Mouse (Mus musculus) kidney, postnatal 14 days (tissue): ENCODE measurements around the gene Osbpl5.

Experiments used
- DNase-seq: peaks from one replicate; pipeline ENCODE4 v3.0.0; 2022; ENCODE audit warnings: mixed read lengths

The Osbpl5 gene

DNA sequence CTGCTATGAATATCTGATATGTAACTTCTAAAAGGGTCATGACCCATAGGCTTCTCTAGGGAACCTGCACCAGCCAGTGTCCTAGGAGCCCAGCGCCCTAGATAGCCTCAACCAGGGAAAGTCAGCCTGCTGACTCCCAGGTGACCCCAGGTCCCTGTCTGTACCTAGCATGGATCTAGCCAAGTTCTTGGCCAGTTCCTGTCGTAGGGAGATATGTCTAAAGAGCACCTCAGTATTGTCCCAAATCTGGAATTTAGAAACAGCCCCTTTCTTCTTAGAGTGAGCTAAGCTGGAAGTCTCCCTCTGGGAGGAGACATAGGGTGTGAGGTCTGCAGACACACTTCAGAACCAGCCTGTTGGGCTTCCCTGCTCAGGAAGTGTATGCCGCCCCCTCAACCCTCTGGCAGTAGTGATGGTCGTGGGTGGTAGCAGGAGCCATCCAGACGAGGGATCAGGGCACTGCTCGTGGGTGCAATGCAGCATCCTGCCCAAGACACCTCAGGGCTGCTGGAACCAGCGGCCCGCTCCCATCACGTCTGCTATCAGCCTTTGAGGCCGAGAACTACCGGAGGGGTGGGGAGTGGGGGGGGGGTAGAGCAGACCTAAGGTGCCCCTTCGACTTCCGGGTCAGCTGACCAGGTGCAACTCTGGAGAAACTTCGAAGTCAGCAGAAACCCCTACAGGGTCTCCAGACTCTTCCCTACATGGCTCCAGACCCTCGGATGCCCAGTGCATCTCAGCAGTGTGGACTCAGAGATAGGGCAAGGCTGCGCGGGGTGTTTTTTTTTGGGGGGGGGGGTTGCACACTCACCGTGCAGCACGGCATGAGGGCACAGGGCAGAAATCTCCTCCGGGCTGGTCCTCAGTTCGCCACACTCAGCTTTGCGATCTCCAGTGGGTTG is at the start of gene Osbpl5:
Osbpl5 (minus strand) TSS at position 861 of the 902 bp plus-strand sequence.
- no peak for DNase-seq

DNA sequence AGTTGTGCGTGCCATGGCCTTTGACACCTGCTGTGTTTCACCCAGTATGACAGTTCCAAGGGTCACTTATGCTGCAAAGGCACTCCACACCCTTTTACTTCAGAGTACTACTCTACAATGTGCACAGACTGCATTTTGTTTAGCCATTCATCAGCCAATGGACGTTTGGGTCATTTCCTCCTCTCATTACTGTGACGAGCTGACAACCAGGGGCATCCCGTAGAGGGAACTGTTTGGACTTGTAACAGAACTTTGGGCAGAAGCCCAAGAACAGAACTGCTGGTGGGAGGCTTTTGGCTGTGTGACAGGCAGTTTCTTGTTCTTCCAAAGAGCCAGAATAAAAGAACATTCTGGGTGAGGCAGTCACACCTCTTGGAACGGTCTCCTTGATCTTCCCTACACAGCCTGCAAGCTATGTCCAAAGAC is 48.4 kb upstream of the Osbpl5 start:
- DNase-seq, result peak; percentile 65

DNA sequence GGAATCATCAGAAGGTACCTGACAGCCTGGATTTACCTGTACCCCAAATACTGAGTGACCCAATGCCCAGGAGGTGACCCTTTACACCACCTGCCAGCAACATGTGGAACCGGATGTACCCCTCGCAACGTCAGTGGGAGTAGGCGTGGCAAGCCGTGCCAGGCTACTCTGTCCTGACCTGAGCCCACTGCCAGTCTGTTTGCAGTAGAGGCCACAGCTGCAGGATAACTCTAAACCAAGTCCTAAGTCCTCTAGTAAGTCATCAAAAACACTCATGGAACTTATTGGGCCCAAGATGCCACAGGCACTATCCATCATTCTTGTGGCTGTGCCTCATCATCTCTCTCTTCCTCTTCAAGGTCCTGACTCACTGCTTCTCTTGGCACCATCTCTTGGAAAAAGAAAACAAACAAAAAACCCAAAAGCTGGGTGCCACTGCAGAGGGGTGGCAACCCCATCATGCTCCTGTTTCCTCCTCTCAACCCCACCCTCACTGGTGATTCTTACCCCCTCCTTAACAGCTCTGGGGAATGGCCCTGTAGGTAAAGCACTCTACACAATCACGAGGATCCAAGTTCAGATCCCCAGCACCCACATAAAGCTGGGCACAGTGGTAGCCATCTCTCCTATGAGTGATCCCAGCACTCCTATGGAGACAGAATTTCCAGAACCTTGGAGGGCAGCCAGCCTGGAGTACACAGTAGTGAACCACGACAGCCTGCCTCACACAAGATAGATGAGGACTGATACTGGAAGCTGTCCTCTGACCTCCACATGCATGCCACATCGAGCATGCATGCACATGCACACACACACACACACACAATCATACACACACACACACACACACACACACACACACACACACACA is 44.6 kb upstream of the Osbpl5 start:
- DNase-seq, result no peak

DNA sequence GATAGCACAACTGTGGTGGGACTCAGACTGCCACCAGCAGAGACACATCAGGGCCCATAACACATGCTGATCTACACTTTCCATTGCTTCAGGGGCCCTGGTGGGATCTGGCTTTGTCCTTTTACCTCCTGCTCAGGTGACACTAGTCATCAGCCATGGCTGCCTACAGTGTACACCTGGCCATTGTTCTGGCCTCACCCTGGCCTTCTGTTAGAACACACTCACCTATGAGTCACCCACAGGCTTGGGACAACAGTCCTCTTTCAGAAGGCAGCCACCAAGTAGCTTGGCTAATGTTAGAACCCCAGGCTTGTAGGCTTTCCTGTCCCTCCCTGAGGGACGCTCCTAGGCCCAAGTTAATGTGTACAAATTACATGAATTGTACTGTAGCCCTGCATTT is 44.0 kb upstream of the Osbpl5 start:
- DNase-seq, result no peak

DNA sequence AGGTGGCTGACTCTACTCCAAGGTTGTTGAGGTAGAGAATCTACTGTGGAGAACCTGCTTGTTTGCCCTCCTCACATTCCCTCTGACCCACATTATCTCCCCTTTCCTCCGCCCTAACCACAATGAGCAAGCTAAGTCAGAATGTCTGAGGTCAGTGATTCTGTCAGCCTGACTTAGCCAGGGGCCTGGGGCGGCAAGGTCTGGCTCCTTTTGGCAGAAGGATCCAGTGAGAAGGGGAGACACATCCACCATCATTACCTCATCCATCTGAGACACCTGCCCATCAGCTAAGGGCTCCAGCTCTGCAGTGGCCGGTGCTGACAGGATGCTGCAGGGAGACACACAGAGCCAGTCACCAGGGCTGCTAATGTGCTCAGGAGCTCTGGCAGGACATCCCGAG is 42.0 kb upstream of the Osbpl5 start:
- DNase-seq, result no peak

DNA sequence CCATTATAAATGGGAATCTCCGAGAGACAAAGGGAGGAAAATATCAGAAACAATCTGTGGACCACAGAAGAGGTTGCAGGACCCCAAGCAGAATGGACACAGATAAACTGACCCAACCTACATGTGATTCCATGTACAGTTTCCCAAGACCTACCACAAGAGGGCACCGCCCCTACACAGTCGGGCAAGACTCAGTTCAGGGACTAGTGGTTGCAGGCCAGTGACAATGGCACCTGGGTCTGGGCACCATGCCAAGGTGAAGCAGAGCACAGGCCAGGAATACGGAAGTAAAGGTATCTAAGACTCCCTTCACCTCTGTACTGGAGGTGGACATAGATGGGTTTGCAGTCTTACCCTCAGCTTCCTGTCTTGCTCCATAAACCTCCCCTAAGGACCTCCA is 36.3 kb upstream of the Osbpl5 start:
- DNase-seq, result peak; percentile 79

DNA sequence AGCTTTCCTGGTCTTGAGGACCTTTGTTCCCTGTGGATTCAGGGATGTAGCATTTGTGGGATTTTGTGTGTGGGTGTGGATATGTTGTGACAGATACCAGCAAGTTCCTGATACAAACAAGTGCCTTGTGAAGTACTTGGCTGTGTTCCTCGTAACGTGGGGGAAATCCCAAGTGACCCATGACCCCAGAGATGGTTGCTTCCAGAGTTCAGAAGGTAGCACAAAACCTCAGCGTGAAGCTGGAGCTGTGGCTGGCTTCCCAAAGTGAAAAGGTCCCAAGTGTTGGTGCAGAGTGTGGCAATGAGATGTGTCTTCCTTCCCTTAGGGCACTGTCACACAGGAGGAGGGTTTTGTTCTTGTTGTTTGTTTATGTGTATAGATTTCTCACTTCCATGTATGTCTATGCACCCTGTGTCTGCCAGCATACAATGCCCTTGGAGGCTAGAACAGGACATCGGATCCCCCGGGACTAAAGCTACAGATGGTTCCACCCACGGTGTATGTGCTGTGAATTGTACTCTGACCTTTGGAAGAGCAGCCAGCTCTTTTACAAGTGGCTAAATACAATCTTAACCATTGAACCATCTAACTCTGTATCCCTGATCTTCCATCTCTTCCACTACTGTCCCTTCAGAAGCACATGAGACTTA is 35.7 kb upstream of the Osbpl5 start:
- peak; percentile 28 for DNase-seq

DNA sequence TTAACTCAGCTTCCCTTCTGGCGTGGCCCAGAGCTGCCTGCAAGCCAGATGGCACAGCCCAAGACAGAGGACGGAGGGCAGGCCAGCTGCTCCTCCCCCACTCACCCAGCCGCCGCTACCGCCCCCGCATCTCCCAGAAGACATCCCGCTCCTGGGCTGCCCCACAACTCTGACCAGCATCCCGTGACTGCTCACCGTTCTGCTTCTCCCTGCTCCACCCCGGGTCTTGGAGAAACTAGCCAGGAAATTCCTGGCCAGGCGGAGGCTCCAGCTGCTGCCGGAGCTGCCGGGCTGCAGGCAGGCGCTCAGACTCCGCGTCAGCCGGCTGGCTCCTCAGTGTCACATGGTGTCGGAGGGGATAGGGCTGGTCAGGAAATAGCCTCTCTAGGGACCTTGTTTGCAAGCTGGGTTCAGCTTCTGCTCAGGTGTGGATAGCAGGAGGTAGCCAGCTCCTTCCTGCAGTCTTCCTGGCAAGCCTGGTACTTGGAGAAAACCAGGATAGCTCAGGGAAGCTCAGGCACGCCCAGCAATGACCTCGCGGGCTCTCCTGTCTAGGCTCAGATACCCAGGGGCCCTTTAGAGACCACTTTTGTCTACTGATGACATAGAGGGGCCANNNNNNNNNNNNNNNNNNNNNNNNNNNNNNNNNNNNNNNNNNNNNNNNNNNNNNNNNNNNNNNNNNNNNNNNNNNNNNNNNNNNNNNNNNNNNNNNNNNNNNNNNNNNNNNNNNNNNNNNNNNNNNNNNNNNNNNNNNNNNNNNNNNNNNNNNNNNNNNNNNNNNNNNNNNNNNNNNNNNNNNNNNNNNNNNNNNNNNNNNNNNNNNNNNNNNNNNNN is 27.4 kb upstream of the Osbpl5 start, which contains the start of gene Mrgpre:
Mrgpre (minus strand) TSS at position 505 of the 834 bp plus-strand sequence.
- DNase-seq, result peak; percentile 90

DNA sequence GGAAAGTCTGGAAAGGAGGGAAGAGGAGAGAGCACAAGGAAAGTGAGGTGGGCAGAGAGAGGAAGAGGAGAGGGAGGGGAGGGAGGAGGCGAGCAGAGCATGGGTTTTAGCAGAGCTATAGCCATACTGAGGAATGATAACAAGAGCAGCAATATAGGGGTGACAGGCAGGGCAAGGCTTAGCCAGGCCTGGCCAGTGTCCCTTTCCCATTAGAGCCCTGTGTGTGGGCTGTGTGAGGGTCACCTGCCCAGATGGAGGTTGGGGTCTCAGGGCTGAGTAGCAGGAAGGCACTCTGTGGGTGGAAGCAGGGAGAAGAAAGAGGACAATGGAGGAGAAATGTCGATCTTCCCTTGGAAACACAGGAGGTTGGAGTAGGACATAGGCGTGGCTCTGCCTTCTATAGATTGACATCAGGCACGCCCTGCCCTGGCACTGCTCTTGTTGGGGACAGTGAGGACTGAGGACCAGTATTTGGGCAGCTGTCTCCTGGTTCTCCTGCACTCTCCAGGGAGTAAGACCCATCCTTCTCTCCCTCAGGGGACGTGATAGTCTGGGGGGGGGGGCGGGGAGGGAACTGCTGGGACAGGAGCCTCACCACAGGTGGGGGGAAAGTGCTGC is 26.7 kb upstream of the Osbpl5 start:
- DNase-seq, result no peak

DNA sequence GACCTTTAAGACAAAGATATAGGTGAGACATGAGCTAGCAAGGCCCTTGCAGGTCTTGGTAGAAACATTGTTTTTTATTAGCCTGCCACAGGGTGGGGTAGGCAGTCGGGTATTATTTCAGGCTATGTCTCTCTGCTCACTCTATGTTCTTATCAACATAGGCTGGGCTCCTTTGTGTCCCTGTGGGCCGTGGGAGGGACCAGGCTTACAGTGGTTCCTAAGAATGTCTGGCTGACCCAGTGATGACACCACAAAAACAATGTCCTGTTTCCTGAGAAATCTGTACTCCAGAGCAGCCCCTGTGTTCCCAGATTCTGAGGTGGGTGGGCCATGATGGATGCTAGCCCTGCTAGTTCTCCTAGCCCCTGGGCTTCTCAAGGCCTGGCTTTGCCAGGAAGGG is 20.6 kb upstream of the Osbpl5 start:
- DNase-seq, result peak; percentile 52

DNA sequence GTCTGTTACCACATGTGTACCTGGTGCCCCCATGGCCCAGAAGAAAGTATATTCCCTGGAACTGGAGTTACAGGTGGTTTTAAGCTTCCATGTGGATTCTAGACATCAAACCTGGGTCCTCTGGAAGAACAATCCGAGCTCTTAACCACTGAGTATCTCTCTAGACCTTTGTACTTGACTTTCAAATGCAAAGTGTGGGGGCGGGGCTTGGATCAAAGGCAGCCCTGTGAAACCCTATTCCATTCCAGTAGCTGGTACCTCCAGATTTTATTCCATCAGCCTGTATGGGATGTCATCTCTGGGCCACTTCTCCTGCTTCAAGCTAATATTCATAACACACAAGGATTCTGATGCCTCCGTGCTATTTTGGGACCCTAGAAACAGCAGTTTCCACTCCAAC is 19.4 kb upstream of the Osbpl5 start:
- peak; percentile 37 for DNase-seq

DNA sequence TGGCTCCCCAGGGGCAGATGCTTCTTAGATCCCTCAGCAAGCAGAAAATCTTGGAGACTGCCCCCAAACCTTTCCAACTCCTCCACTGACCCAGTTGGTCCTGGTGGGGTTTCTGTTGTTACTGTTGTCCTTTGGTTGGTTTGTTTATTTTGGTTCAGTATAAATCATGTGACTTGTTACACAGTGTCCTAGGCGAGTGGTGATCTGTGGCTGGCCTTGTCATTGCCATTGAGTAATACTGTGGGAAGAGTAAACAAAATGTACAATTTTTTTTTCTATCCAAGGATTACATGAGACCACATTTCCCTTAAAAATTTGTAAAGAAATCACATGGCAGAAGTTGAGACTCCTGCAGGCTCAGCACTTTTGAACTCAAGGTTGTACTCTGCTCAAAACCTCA is 12.7 kb upstream of the Osbpl5 start:
- DNase-seq, result no peak

DNA sequence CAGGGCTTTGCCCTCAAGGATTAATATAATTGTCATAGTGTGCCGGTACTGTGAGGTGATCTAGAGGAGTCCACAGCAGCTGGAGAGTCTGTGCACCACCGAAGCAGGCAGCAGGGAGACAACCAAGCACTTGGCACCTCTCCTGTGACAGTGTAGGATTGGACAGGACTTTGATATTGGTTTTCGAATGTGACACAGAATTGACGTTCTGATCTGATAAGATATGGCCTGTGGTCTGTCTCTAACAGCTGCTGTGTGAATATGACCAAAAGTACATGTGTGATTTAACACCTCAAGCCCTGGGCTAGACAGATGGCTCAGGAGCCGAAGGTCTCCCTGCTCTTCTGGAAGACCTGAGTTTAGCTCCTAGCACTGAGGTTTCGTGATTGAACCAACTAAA is 11.5 kb upstream of the Osbpl5 start:
- DNase-seq, result no peak

DNA sequence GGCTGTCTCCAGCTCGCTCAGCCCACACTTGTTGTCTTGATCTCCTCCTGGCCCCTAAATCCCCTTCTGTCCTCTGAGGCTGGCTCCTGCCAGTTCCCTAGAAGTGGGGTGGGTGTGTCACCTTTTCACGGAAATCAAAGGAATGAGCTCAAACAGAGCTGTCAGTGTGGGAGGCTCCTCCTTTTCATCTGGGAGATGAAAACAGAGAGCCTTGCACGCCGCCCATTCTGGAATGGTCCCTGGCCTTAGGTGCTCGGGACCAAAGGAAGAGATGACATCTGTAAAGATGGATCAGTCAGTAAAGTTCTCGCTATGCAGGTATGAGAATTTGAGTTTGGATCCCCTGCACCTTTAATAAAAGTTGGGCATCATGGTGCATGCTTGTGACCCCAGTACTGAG is 10.1 kb upstream of the Osbpl5 start, which contains the start of gene Mrgprg:
Mrgprg (minus strand) TSS at position 101 of the 400 bp plus-strand sequence.
- DNase-seq, result no peak

DNA sequence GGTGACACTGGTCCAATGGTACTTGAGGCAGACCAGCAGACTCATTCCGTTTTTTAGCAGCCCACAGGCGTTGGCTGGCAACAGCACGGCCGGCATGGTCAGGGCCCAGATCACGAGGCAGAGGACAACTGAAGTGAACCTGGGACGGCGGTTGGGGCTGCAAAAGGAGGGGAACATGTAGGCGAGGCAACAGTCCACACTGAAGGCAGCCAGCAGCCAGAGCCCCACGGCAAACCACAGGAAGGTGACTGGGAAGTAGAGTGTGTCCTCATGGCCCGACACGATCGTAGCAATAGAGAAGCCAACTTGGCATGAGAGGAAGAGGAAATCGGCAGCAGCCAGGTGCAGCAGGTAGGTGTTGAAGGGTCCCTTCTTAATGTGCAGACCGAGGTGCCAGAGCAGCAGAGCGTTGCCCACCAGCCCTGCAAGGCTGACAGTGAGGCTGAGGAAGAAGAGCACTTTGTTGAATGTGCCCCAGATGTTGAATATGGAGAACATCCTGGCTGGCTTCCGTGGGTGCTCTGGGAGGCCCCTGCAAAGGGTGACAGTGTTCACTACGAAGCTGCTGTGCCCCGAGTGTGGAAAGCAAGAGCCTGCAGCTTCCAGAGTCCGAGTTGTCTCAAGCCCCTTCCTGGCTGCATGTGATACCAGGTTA is 8.2 kb upstream of the Osbpl5 start:
- DNase-seq, result no peak

DNA sequence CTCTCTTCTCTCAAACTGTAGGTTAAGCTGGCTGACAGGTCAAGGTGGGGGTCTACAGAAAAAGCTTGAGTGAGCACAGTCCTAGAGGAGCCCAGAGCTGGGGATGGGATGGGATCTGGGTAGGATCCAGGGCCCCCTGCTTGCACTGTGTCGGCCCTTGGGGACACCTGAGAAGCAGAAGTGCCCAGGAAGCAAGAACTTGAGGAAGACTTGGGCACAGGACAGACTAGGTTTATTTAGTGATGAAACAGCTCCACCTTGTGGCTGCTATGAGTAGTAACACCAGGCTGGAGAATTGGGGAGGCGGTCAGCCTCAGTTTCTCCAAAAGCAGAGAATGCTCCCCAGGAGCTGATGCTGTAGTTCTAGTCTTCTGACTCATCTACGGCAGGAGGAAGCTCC is 7.0 kb upstream of the Osbpl5 start:
- no peak for DNase-seq

DNA sequence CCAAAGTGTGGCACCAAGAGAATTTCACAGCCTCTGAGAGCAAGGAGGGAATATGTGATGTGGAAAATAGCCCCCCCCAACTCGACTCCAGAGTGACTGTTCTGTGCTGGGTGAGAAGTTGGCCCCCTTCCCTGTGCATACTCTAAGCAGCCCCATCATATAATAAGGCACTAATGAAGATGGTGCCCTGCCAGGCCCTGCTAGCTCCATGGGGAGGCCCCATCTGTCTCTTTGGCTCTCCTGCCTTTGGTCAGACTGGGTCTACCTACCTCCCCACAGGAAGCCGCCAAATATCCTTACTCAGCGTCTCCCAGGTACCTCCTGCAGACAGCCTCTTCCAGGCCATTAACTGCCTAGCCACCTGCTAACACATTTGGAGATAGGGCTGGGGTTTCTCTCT is 2.2 kb upstream of the Osbpl5 start:
- DNase-seq, result no peak

DNA sequence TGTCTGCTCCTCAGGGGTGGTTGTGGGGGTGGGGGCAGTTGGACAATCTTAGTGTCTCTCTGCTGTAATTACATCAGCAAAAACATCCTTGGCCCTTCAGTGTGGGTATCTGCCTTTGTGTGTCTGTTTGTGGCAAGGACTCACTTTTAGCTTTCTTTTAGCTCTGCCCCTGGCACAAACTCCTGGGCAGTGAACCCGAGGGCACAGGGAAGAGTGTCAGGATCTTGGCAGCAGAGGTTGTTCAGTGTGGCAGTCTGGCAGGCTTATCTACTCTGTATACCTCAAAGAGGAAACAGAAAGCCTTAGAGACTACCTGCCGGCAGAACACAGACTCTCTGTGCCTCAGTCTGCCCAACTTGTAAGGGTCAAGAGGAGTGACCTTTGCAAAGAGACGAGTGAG is 911 bp upstream of the Osbpl5 start:
- DNase-seq, result no peak

DNA sequence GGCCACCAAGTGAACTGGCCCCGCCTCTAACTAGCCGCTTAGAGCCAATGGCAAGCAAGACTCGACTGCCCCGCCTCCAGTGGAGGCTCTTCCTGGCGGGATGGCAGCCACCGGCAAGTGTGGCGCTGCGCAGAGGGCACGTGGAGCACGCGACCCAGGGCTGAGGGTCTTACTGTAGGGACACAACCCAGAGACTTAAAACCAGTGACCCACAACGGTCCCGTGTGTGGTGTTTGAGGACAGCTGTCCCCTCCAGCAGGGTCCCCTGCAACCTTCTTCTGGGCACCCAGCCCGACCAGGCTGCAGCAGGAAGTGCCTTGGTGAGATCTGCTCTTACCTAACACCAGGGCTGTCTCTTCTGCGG is 224 bp upstream of the Osbpl5 start:
- peak; percentile 84 for DNase-seq

DNA sequence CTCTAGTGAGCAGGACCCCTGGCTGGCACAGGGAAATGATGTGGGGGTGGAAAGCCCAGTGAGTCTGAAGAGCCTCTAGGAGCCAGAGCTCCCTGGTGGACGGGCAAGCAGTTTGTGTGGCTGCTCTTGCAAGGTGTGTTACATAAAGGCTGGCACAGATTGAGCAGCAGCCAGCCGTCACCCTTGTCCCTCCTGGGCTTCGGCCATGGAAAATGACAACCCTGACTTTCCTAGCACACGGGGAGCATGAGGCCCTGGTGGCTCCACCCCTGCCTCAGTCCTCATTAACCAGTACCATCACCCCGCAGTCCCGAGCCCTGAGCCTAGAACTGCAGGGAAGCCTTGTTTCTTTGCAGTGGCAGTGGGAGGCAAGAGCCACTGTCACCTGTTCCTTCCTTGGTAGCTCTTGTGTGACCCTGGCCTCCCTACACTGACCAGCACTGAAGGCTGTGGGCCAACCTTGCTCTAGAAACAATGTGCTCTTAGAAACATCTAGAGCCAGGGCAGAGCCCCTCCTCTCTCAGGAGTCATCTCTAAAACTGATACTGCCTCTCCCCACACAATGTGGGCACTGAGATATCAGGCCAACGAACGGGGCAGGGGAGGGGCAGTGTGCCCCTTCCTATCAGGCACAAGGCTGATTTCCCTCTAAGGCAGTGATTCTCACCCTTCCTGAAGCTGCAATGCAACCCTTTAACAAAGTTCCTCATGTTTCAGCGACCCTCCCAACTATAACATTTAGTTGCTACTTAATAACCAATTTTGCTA is 1.2 kb downstream of the Osbpl5 start:
- no peak for DNase-seq
